In the genomic region with DNA sequence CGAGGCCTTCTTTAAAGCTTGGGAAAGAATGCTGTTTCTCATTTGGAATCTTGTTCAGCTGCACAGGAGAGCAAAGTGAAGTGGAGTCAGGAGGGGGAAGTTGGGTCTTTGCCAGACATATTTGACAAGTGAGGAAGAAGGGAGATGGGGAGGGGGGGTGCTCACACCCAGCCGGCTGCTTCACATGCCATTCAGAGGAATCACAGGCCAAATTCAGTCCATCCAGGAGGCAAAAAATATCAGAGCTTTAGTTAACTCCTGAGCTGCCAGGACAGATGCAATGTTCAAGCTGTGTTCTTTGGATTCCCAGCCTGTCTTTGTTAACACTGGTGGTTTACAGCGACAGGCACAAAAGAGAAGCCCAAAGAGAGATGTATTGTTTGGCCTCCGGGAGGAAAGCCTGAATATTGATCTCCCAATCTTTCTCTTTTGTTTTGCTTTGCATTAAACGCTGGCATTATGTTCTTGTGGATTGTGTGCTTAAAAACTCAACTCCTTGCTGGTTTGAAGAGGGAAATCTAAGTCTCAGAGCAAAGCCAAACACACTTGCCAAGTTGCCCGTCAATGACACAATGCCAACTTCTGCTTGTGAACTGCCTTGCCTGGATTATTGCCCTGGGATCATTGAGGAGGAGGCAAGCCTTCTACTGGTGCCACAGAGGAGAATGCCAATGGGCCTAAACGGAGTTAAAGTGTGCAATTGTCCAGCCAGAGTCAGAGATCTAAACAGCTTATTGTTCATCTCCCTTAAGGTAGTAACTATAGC, we compare ENCODE assay signal across 7 mouse cellular contexts.
A peak's percentile ranks its signal among the peaks of the same experiment; 100 is the strongest.
DNase-seq lines count a peak whose midpoint lies in the region; ATAC-seq lines count a peak whose summit lies in the region.

No protein-coding gene starts in this region.

- peaks cover 11% of the 10 kb centered on the region for H3K4me1 ChIP-seq in embryonic facial prominence, embryonic 12.5 days
- H3K4me1 ChIP-seq in heart, embryonic 13.5 days: peaks cover 40% of the 10 kb centered on the region
- H3K4me1 ChIP-seq in neural tube, embryonic 11.5 days (ENCODE audit: control insufficient read depth, insufficient read depth, low read length): no peaks in the 10 kb centered on the region

- no peak overlapping the region for H3K9ac ChIP-seq in embryonic facial prominence, embryonic 12.5 days
- H3K9ac ChIP-seq in heart, embryonic 13.5 days: no peak overlapping the region
- no peak overlapping the region for H3K9ac ChIP-seq in neural tube, embryonic 11.5 days (ENCODE audit: low read length)

- no peaks in the 10 kb centered on the region for H3K36me3 ChIP-seq in embryonic facial prominence, embryonic 12.5 days
- H3K36me3 ChIP-seq in heart, embryonic 13.5 days: no peaks in the 10 kb centered on the region
- H3K36me3 ChIP-seq in neural tube, embryonic 11.5 days (ENCODE audit: control insufficient read depth, insufficient read depth, low read length): no peaks in the 10 kb centered on the region

- no peak overlapping the region for H3K4me3 ChIP-seq in embryonic facial prominence, embryonic 12.5 days
- H3K4me3 ChIP-seq in heart, embryonic 13.5 days: no peak overlapping the region
- H3K4me3 ChIP-seq in neural tube, embryonic 11.5 days (ENCODE audit: low read depth, low read length): no peak overlapping the region

- no peak overlapping the region for H3K4me2 ChIP-seq in embryonic facial prominence, embryonic 12.5 days (replicated peaks)
- peak overlapping the region; percentile 37 for H3K4me2 ChIP-seq in heart, embryonic 13.5 days
- H3K4me2 ChIP-seq in neural tube, embryonic 11.5 days (ENCODE audit: low read depth): no peak overlapping the region

- DNase-seq in urinary bladder, postnatal 25 days (ENCODE audit: low spot score): peak; percentile 39
- no peak for DNase-seq in urinary bladder, postnatal 10 days (ENCODE audit: low spot score)
- DNase-seq in left cerebral cortex, postnatal 25 days (ENCODE audit: low spot score in 2 of 2): peak; percentile 36 to 70
- DNase-seq in neural tube, embryonic 11.5 days (ENCODE audit: low spot score): peak; percentile 63

- H3K9me3 ChIP-seq in embryonic facial prominence, embryonic 12.5 days: no peaks in the 10 kb centered on the region
- H3K9me3 ChIP-seq in heart, embryonic 13.5 days: no peaks in the 10 kb centered on the region
- no peaks in the 10 kb centered on the region for H3K9me3 ChIP-seq in neural tube, embryonic 11.5 days (ENCODE audit: control insufficient read depth, low read length)

- peak; percentile 70 for ATAC-seq in embryonic facial prominence, embryonic 12.5 days (ENCODE audit: insufficient number of reproducible peaks, insufficient read depth, low FRiP score, low TSS enrichment)
- ATAC-seq in heart, embryonic 13.5 days (ENCODE audit: extremely low read depth, insufficient number of reproducible peaks, low FRiP score, low TSS enrichment): peak; percentile 51; the same call in 1 of the 2 replicates
- ATAC-seq in neural tube, embryonic 11.5 days (ENCODE audit: insufficient read depth, low FRiP score, low TSS enrichment): peak; percentile 80
- ATAC-seq in inflammation-experienced regulatory T-cells, adult 6 months: no peak

- no peaks in the 10 kb centered on the region for H3K27me3 ChIP-seq in embryonic facial prominence, embryonic 12.5 days
- H3K27me3 ChIP-seq in heart, embryonic 13.5 days (replicated peaks): no peaks in the 10 kb centered on the region
- H3K27me3 ChIP-seq in neural tube, embryonic 11.5 days (ENCODE audit: control insufficient read depth, insufficient read depth, low read length): no peaks in the 10 kb centered on the region

- H3K27ac ChIP-seq in embryonic facial prominence, embryonic 12.5 days: 0 out of 2 replicates have a peak overlapping the region, but pooled peaks have one; percentile 8
- peak overlapping the region; percentile 90 for H3K27ac ChIP-seq in heart, embryonic 13.5 days (replicated peaks)
- 0 out of 2 replicates have a peak overlapping the region, but pooled peaks have one; percentile 10 for H3K27ac ChIP-seq in neural tube, embryonic 11.5 days (ENCODE audit: low read depth, low read length)

- WGBS in embryonic facial prominence, embryonic 12.5 days: 26% methylated on average over 7 of the region's 7 CpGs
- 19% methylated on average over 7 of the region's 7 CpGs for WGBS in heart, embryonic 13.5 days
- WGBS in neural tube, embryonic 11.5 days: 27% methylated on average over 7 of the region's 7 CpGs

- intact Hi-C loops in left cerebral cortex, postnatal 25 days (cut with DNase I): loop anchor here (10.0 kb wide), 1 partner anchor 214 kb away; no protein-coding TSS in a partner anchor

Comparison
In these comparisons a context has a peak if more than half of its experiments do, and no peak if none do; other contexts are left out.
1. H3K27ac ChIP-seq: peak in every context shown above with its lines; median percentile 90 in heart, embryonic 13.5 days; 10 in neural tube, embryonic 11.5 days; 8 in embryonic facial prominence, embryonic 12.5 days.